Mouse (Mus musculus) forebrain, embryonic 14.5 days (tissue): ENCODE results near the gene Atf5. TPM values are rescaled to one million over a fixed set of nuclear protein-coding genes. Genes with fewer than 3 reads are reported as not detected.

ENCODE experiments used
- ATAC-seq: fragments of 200-750 bp; cut with Nextera tagmentation; 2 replicates; pipeline ENCODE4 v1.8.0; 2017; ENCODE audit warnings: mild to moderate bottlenecking, moderate library complexity
- DNase-seq: peaks from one replicate; pipeline ENCODE4 v3.0.0-alpha.2; 2015; ENCODE audit warnings: low spot score
- H3K27ac ChIP-seq: fragments of 300-500 bp; sonication (generic); 2 replicates; pipeline ENCODE4 v1.5.1; 2014; ENCODE audit warnings: low read depth, mild to moderate bottlenecking, control low read depth, low read length, moderate library complexity
- H3K27me3 ChIP-seq: fragments of 300-500 bp; sonication (generic); replicated peaks from 2 replicates; pipeline ENCODE4 v1.6.1; 2014; ENCODE audit warnings: low read length, control low read depth, mixed read lengths; ENCODE audit not compliant: control insufficient read depth, insufficient read depth
- H3K36me3 ChIP-seq: fragments of 300-500 bp; sonication (generic); 2 replicates; pipeline ENCODE4 v1.6.1; 2014; ENCODE audit warnings: low read length, control low read depth; ENCODE audit not compliant: control insufficient read depth, insufficient read depth
- H3K4me1 ChIP-seq: fragments of 300-500 bp; sonication (generic); 2 replicates; pipeline ENCODE4 v1.6.1; 2014; ENCODE audit warnings: antibody characterized with exemption, low read length, control low read depth; ENCODE audit not compliant: control insufficient read depth, insufficient read depth
- H3K4me2 ChIP-seq: fragments of 300-500 bp; sonication (generic); 2 replicates; pipeline ENCODE4 v1.6.1; 2014; ENCODE audit warnings: mild to moderate bottlenecking, control low read depth, low read length
- H3K4me3 ChIP-seq: fragments of 300-500 bp; sonication (generic); 2 replicates; pipeline ENCODE4 v1.5.1; 2014; ENCODE audit warnings: low read depth, low read length, control low read depth
- H3K9ac ChIP-seq: fragments of 300-500 bp; sonication (generic); 2 replicates; pipeline ENCODE4 v1.6.1; 2014; ENCODE audit warnings: mild to moderate bottlenecking, low read length, control low read depth, moderate library complexity
- H3K9me3 ChIP-seq: fragments of 300-500 bp; sonication (generic); replicated peaks from 2 replicates; pipeline ENCODE4 v1.6.1; 2016; ENCODE audit warnings: low read length, control low read depth, mixed read lengths; ENCODE audit not compliant: control insufficient read depth
- WGBS: fragments of 180-500 bp; shearing (Covaris S2); extraction: QIAGEN DNeasy Blood & Tissue Kit; methylation state at CpG from one replicate; pipeline ENCODE4 v1.1.7; 2014; 5-methylcytosine and 5-hydroxymethylcytosine counted together
- polyA plus RNA-seq: library from polyadenylated mRNA; unstranded; fragments of >200 nt; fragmentation: Nextera tagmentation; extraction: Ambion mirVana; gene quantifications from 2 replicates; pipeline ENCODE4 v1.2.1, GENCODE M21; 2014

Atf5 gene
- 4.2 and 4.7 TPM in 2 replicates for polyA plus RNA-seq

- H3K27ac ChIP-seq: peak within 1 kb of the TSS; percentile 90
Observed at GRCm38 (mm10) chr7:44816470-44817021, at the start of gene Atf5. Atf5 (minus strand) TSS chr7:44816658.

GRCm38 (mm10) chr7:44864595-44865542, 48.4 kb upstream of the Atf5 start:
- no peak for DNase-seq
- Histone ChIP-seq H3K4me3 (no peak overlapping the region), H3K27ac (no peak overlapping the region), H3K9me3 (no peaks in the 10 kb centered on the region), H3K4me1 (peaks cover 27% of the 10 kb centered on the region), H3K4me2 (no peak overlapping the region), H3K9ac (no peak overlapping the region), H3K36me3 (peaks cover 59% of the 10 kb centered on the region), H3K27me3 (no peaks in the 10 kb centered on the region)
- no peak for ATAC-seq
- WGBS: 84% methylated on average over 24 of the region's 24 CpGs

More at GRCm38 (mm10) chr7:44816470-44817021, at the start of gene Atf5:
- peak within 1 kb of the TSS; percentile 87 for H3K4me2 ChIP-seq
- ATAC-seq (no peak; the same call in 1 of the 2 replicates), DNase-seq (peak; percentile 49)
- H3K36me3 ChIP-seq: 0 out of 2 replicates have a peak, but pooled peaks cover 7% of the 10 kb centered on the region
- no peaks in the 10 kb centered on the region for H3K27me3 ChIP-seq
- H3K9me3 ChIP-seq: no peaks in the 10 kb centered on the region
- H3K9ac ChIP-seq: peak within 1 kb of the TSS; percentile 91
- peak within 1 kb of the TSS; percentile 90 for H3K4me3 ChIP-seq
- under 1% methylated on average over 51 of the region's 57 CpGs for WGBS
- H3K4me1 ChIP-seq: peaks cover 28% of the 10 kb centered on the region

- peaks cover 59% of the 10 kb centered on the region for H3K36me3 ChIP-seq
- WGBS: 85% methylated on average over 11 of the region's 11 CpGs
- no peak overlapping the region for H3K27ac ChIP-seq
- H3K27me3 ChIP-seq: no peaks in the 10 kb centered on the region
- no peak overlapping the region for H3K4me2 ChIP-seq
- no peak for DNase-seq
- H3K9me3 ChIP-seq: no peaks in the 10 kb centered on the region
- no peak overlapping the region for H3K9ac ChIP-seq
- peaks cover 27% of the 10 kb centered on the region for H3K4me1 ChIP-seq
- H3K4me3 ChIP-seq: no peak overlapping the region
- no peak for ATAC-seq
Observed at GRCm38 (mm10) chr7:44863982-44864494, 47.6 kb upstream of the Atf5 start.

GRCm38 (mm10) chr7:44863210-44863609, 46.8 kb upstream of the Atf5 start:
- no peak overlapping the region for H3K9ac ChIP-seq
- H3K4me3 ChIP-seq: no peak overlapping the region
- no peaks in the 10 kb centered on the region for H3K9me3 ChIP-seq
- H3K4me2 ChIP-seq: no peak overlapping the region
- no peak overlapping the region for H3K27ac ChIP-seq
- peaks cover 59% of the 10 kb centered on the region for H3K36me3 ChIP-seq
- peaks cover 28% of the 10 kb centered on the region for H3K4me1 ChIP-seq
- 89% methylated on average over 14 of the region's 14 CpGs for WGBS
- H3K27me3 ChIP-seq: no peaks in the 10 kb centered on the region
- no peak for ATAC-seq
- no peak for DNase-seq

GRCm38 (mm10) chr7:44862434-44862833, 46.0 kb upstream of the Atf5 start:
- Histone ChIP-seq H3K4me1 (peaks cover 25% of the 10 kb centered on the region), H3K9me3 (no peaks in the 10 kb centered on the region), H3K9ac (no peak overlapping the region), H3K36me3 (peaks cover 56% of the 10 kb centered on the region), H3K27ac (no peak overlapping the region), H3K4me3 (no peak overlapping the region), H3K4me2 (no peak overlapping the region), H3K27me3 (no peaks in the 10 kb centered on the region)
- ATAC-seq (no peak), DNase-seq (no peak)
- WGBS: 87% methylated on average over 8 of the region's 8 CpGs

GRCm38 (mm10) chr7:44861429-44861816, 45.0 kb upstream of the Atf5 start:
- WGBS: 82% methylated on average over 14 of the region's 14 CpGs
- Histone ChIP-seq H3K27me3 (no peaks in the 10 kb centered on the region), H3K9me3 (no peaks in the 10 kb centered on the region), H3K4me2 (no peak overlapping the region), H3K36me3 (peaks cover 52% of the 10 kb centered on the region), H3K4me1 (peaks cover 20% of the 10 kb centered on the region), H3K27ac (peak overlapping the region; percentile 15; the same call in 1 of the 2 replicates), H3K4me3 (no peak overlapping the region), H3K9ac (no peak overlapping the region)
- DNase-seq (no peak), ATAC-seq (no peak)

- Histone ChIP-seq H3K36me3 (peaks cover 46% of the 10 kb centered on the region), H3K27ac (peak overlapping the region; percentile 15; the same call in 1 of the 2 replicates), H3K9ac (no peak overlapping the region), H3K4me3 (no peak overlapping the region), H3K4me1 (peaks cover 13% of the 10 kb centered on the region), H3K9me3 (no peaks in the 10 kb centered on the region), H3K27me3 (no peaks in the 10 kb centered on the region), H3K4me2 (no peak overlapping the region)
- DNase-seq (peak; percentile 75), ATAC-seq (peak; percentile 37)
- 55% methylated on average over 22 of the region's 22 CpGs for WGBS
Observed at GRCm38 (mm10) chr7:44860576-44861428, 44.3 kb upstream of the Atf5 start.

GRCm38 (mm10) chr7:44859896-44860295, 43.4 kb upstream of the Atf5 start:
- 90% methylated on average over 11 of the region's 11 CpGs for WGBS
- H3K4me3 ChIP-seq: no peak overlapping the region
- no peak overlapping the region for H3K27ac ChIP-seq
- no peaks in the 10 kb centered on the region for H3K27me3 ChIP-seq
- peaks cover 15% of the 10 kb centered on the region for H3K4me1 ChIP-seq
- H3K9me3 ChIP-seq: no peaks in the 10 kb centered on the region
- H3K9ac ChIP-seq: no peak overlapping the region
- H3K36me3 ChIP-seq: peaks cover 37% of the 10 kb centered on the region
- H3K4me2 ChIP-seq: no peak overlapping the region
- DNase-seq: no peak
- no peak for ATAC-seq
